Mouse (Mus musculus): ENCODE measurements around the gene Dnaaf1. TPM values are rescaled to one million over a fixed set of nuclear protein-coding genes. Genes with fewer than 3 reads are reported as not detected.

The Dnaaf1 gene
- total and polyA plus RNA-seq, 3 experiments = 0.19 to 0.54 TPM; not detected in 1

- TF ChIP-seq MYC (IDR thresholded peaks at IDR 0.05; ENCODE audit: low read depth, low read length) = no peak
- no peak for TF ChIP-seq GATA1 (IDR thresholded peaks at IDR 0.05; ENCODE audit: low read depth, low read length)
- TF ChIP-seq SMC3 (IDR thresholded peaks at IDR 0.05; ENCODE audit: low read depth, low read length) = no peak
- no peak for TF ChIP-seq ELF1 (IDR thresholded peaks at IDR 0.05; ENCODE audit: low read depth, low read length)
- no peak for TF ChIP-seq SIN3A (IDR thresholded peaks at IDR 0.05; ENCODE audit: low read length)
- Histone ChIP-seq H3K4me3 (ENCODE audit: control insufficient read depth in 1 of 2, insufficient read depth in 1 of 2, low read depth in 2 of 2, low read length in 2 of 2) (no peak overlapping the region), H3K27me3 (ENCODE audit: control insufficient read depth in 1 of 2, insufficient read depth in 2 of 2, low read length in 2 of 2) (peaks cover 0 to 4% of the 10 kb centered on the region in 2 experiments; a peak in 2 of 4 replicates), H3K27ac (ENCODE audit: control insufficient read depth, low read depth, low read length) (no peak overlapping the region), H3K9me3 (replicated peaks; ENCODE audit: insufficient read depth, low read length) (no peaks in the 10 kb centered on the region), H3K36me3 (ENCODE audit: control insufficient read depth in 1 of 2, insufficient read depth in 2 of 2, low read length in 2 of 2) (no peaks in the 10 kb centered on the region), H3K9ac (ENCODE audit: control insufficient read depth, low read depth, low read length, poor library complexity, severe bottlenecking) (no peak overlapping the region), H3K4me1 (ENCODE audit: control insufficient read depth in 1 of 2, insufficient read depth in 2 of 2, low read length in 2 of 2) (no peaks in the 10 kb centered on the region; a peak in 1 of 4 replicates), H3K79me2 (ENCODE audit: control insufficient read depth, insufficient read depth, low read length, poor library complexity) (no peaks in the 10 kb centered on the region)
- no peak for DNase-seq (ENCODE audit: low read depth, low spot score)
These were observed 57.2 kb downstream of the Dnaaf1 start for GRCm38 (mm10) chr8:119632246-119632645.

GRCm38 (mm10) chr8:119632909-119633308 lies 57.9 kb downstream of the Dnaaf1 start:
- no peak overlapping the region for H3K27ac ChIP-seq (ENCODE audit: control insufficient read depth, low read depth, low read length)

GRCm38 (mm10) chr8:119634616-119635336 lies 59.7 kb downstream of the Dnaaf1 start:
- no peaks in the 10 kb centered on the region for H3K4me1 ChIP-seq (ENCODE audit: control insufficient read depth in 1 of 2, insufficient read depth in 2 of 2, low read length in 2 of 2)
- no peak for TF ChIP-seq CTCF (IDR thresholded peaks at IDR 0.05 in 2 of 3, conservative IDR thresholded peaks at IDR 0.05 in 1 of 3; ENCODE audit: control insufficient read depth in 1 of 3, insufficient read depth in 1 of 3, low read depth in 2 of 3, low read length in 3 of 3, poor library complexity in 1 of 3, severe bottlenecking in 1 of 3)
- TF ChIP-seq HCFC1 (IDR thresholded peaks at IDR 0.05; ENCODE audit: low read depth, low read length) = no peak
- no peak for TF ChIP-seq NELFE (IDR thresholded peaks at IDR 0.05; ENCODE audit: low read depth, low read length)
- TF ChIP-seq RAD21 (IDR thresholded peaks at IDR 0.05; ENCODE audit: low read depth, low read length) = no peak
- no peak for TF ChIP-seq ZNF384 (IDR thresholded peaks at IDR 0.05; ENCODE audit: low read depth, low read length)
- no peak for TF ChIP-seq MAX (IDR thresholded peaks at IDR 0.05; ENCODE audit: low read length)
- TF ChIP-seq KAT2A (conservative IDR thresholded peaks at IDR 0.05; ENCODE audit: low read depth, low read length) = no peak
- no peak for TF ChIP-seq MYC (IDR thresholded peaks at IDR 0.05; ENCODE audit: low read depth, low read length)
- no peak for TF ChIP-seq USF2 (IDR thresholded peaks at IDR 0.05; ENCODE audit: borderline replicate concordance in 1 of 2, insufficient read depth in 1 of 2, low read depth in 1 of 2, low read length in 2 of 2)
- TF ChIP-seq ZC3H11A (IDR thresholded peaks at IDR 0.05; ENCODE audit: low read depth, low read length) = no peak
- TF ChIP-seq CHD2 (IDR thresholded peaks at IDR 0.05; ENCODE audit: low read length) = no peak
- TF ChIP-seq NRF1 (IDR thresholded peaks at IDR 0.05; ENCODE audit: insufficient read depth, low read depth, low read length, poor library complexity, severe bottlenecking) = no peak

More at GRCm38 (mm10) chr8:119632909-119633308, 57.9 kb downstream of the Dnaaf1 start:
- no peaks in the 10 kb centered on the region for H3K4me1 ChIP-seq (ENCODE audit: control insufficient read depth in 1 of 2, insufficient read depth in 2 of 2, low read length in 2 of 2)
- no peak for TF ChIP-seq GATA1 (IDR thresholded peaks at IDR 0.05; ENCODE audit: low read depth, low read length)
- TF ChIP-seq MEF2A (IDR thresholded peaks at IDR 0.05; ENCODE audit: extremely low read depth, insufficient replicate concordance, low read depth, low read length, poor library complexity, severe bottlenecking) = no peak
- no peak for TF ChIP-seq ZKSCAN1 (IDR thresholded peaks at IDR 0.05; ENCODE audit: low read depth, low read length)
- TF ChIP-seq USF2 (IDR thresholded peaks at IDR 0.05; ENCODE audit: borderline replicate concordance in 1 of 2, insufficient read depth in 1 of 2, low read depth in 1 of 2, low read length in 2 of 2) = no peak
- no peak for TF ChIP-seq BHLHE40 (IDR thresholded peaks at IDR 0.05; ENCODE audit: borderline replicate concordance, low read depth, low read length)
- peaks cover 0 to 4% of the 10 kb centered on the region in 2 experiments; a peak in 2 of 4 replicates for H3K27me3 ChIP-seq (ENCODE audit: control insufficient read depth in 1 of 2, insufficient read depth in 2 of 2, low read length in 2 of 2)
- no peaks in the 10 kb centered on the region for H3K79me2 ChIP-seq (ENCODE audit: control insufficient read depth, insufficient read depth, low read length, poor library complexity)
- no peak overlapping the region for H3K4me3 ChIP-seq (ENCODE audit: control insufficient read depth in 1 of 2, insufficient read depth in 1 of 2, low read depth in 2 of 2, low read length in 2 of 2)
- no peak for DNase-seq (ENCODE audit: low read depth, low spot score)
- H3K9ac ChIP-seq (ENCODE audit: control insufficient read depth, low read depth, low read length, poor library complexity, severe bottlenecking) = no peak overlapping the region
- H3K9me3 ChIP-seq (replicated peaks; ENCODE audit: insufficient read depth, low read length) = no peaks in the 10 kb centered on the region
- no peaks in the 10 kb centered on the region for H3K36me3 ChIP-seq (ENCODE audit: control insufficient read depth in 1 of 2, insufficient read depth in 2 of 2, low read length in 2 of 2)

More at GRCm38 (mm10) chr8:119634616-119635336, 59.7 kb downstream of the Dnaaf1 start:
- no peak for DNase-seq (ENCODE audit: low read depth, low spot score)
- Histone ChIP-seq H3K36me3 (ENCODE audit: control insufficient read depth in 1 of 2, insufficient read depth in 2 of 2, low read length in 2 of 2) (no peaks in the 10 kb centered on the region), H3K27ac (ENCODE audit: control insufficient read depth, low read depth, low read length) (no peak overlapping the region), H3K9me3 (replicated peaks; ENCODE audit: insufficient read depth, low read length) (no peaks in the 10 kb centered on the region), H3K9ac (ENCODE audit: control insufficient read depth, low read depth, low read length, poor library complexity, severe bottlenecking) (no peak overlapping the region), H3K27me3 (ENCODE audit: control insufficient read depth in 1 of 2, insufficient read depth in 2 of 2, low read length in 2 of 2) (peaks cover 0 to 4% of the 10 kb centered on the region in 2 experiments; a peak in 2 of 4 replicates), H3K79me2 (ENCODE audit: control insufficient read depth, insufficient read depth, low read length, poor library complexity) (no peaks in the 10 kb centered on the region), H3K4me3 (ENCODE audit: control insufficient read depth in 1 of 2, insufficient read depth in 1 of 2, low read depth in 2 of 2, low read length in 2 of 2) (no peak overlapping the region)

Measured in MEL (cell line).